Mouse (Mus musculus) bone marrow, adult 2 months (tissue): ENCODE measurements around the gene Kcnq1. TPM values are rescaled to one million over a fixed set of nuclear protein-coding genes. Genes with fewer than 3 reads are reported as not detected.

Source experiments
- H3K27ac ChIP-seq: fragments of 200-500 bp; 2 replicates; pipeline ENCODE4 v1.5.1; 2012; ENCODE audit warnings: low read depth, mild to moderate bottlenecking, control low read depth, inconsistent platforms, low read length; ENCODE audit not compliant: control insufficient read depth, poor library complexity, insufficient read depth
- H3K4me1 ChIP-seq: fragments of 200-500 bp; 2 replicates; pipeline ENCODE4 v1.6.1; 2011; ENCODE audit warnings: low read length; ENCODE audit not compliant: control insufficient read depth, insufficient read depth
- H3K4me3 ChIP-seq: fragments of 200-500 bp; replicated peaks from 2 replicates; pipeline ENCODE3; 2011; ENCODE audit warnings: mild to moderate bottlenecking, low read depth, low read length, control low read depth; ENCODE audit not compliant: control insufficient read depth
- CTCF ChIP-seq: fragments of 200-500 bp; IDR thresholded peaks from 2 replicates; pipeline ENCODE4 v1.5.1; 2011; ENCODE audit warnings: low read length, control low read depth; ENCODE audit not compliant: control insufficient read depth, insufficient read depth
- POLR2A ChIP-seq: fragments of 200-500 bp; IDR thresholded peaks from 2 replicates; pipeline ENCODE4 v1.6.1; 2011; ENCODE audit warnings: low read depth, mild to moderate bottlenecking, control low read depth, low read length, borderline replicate concordance; ENCODE audit not compliant: control insufficient read depth
- WGBS: fragments of 180-500 bp; shearing (Covaris S2); methylation state at CpG from one replicate; pipeline ENCODE4 v1.1.7; 2018; 5-methylcytosine and 5-hydroxymethylcytosine counted together
- polyA plus RNA-seq: library from polyadenylated mRNA; stranded (reverse); fragments of >200 nt; gene quantifications from 2 replicates; pipeline ENCODE4 v1.2.4, GENCODE M21; 2011; ENCODE audit warnings: low replicate concordance; ENCODE audit not compliant: missing spikeins, insufficient read depth, insufficient read length

Kcnq1 gene
- polyA plus RNA-seq, 1 experiment: 1.3 TPM

- WGBS: 82% methylated on average over 5 of the region's 5 CpGs
- H3K27ac ChIP-seq: no peak overlapping the region
These were observed 311.7 kb downstream of the Kcnq1 start for GRCm38 (mm10) chr7:143417875-143418274.

GRCm38 (mm10) chr7:143419585-143420160 is 313.5 kb downstream of the Kcnq1 start:
- TF ChIP-seq POLR2A: no peak
- TF ChIP-seq CTCF: no peak
- WGBS: 67% methylated on average over 4 of the region's 4 CpGs
- H3K4me3 ChIP-seq: no peak overlapping the region
- no peaks in the 10 kb centered on the region for H3K4me1 ChIP-seq
- H3K27ac ChIP-seq: no peak overlapping the region

More at GRCm38 (mm10) chr7:143417875-143418274, 311.7 kb downstream of the Kcnq1 start:
- no peak for TF ChIP-seq POLR2A
- no peak for TF ChIP-seq CTCF
- Histone ChIP-seq H3K4me3 (no peak overlapping the region), H3K4me1 (no peaks in the 10 kb centered on the region)

- no peak overlapping the region for H3K27ac ChIP-seq
- TF ChIP-seq POLR2A: no peak
- no peak for TF ChIP-seq CTCF
- 86% methylated on average over 23 of the region's 23 CpGs for WGBS
- H3K4me1 ChIP-seq: no peaks in the 10 kb centered on the region
- H3K4me3 ChIP-seq: no peak overlapping the region
These were observed 322.1 kb downstream of the Kcnq1 start for GRCm38 (mm10) chr7:143428142-143428813.

GRCm38 (mm10) chr7:143428814-143429499 is 322.8 kb downstream of the Kcnq1 start:
- 57% methylated on average over 2 of the region's 2 CpGs for WGBS
- H3K4me1 ChIP-seq: no peaks in the 10 kb centered on the region

GRCm38 (mm10) chr7:143432631-143433030 is 326.5 kb downstream of the Kcnq1 start:
- TF ChIP-seq POLR2A: no peak
- TF ChIP-seq CTCF: no peak
- no peaks in the 10 kb centered on the region for H3K4me1 ChIP-seq
- 78% methylated on average over 1 of the region's 1 CpGs for WGBS
- no peak overlapping the region for H3K27ac ChIP-seq
- H3K4me3 ChIP-seq: no peak overlapping the region

More at GRCm38 (mm10) chr7:143428814-143429499, 322.8 kb downstream of the Kcnq1 start:
- Histone ChIP-seq H3K27ac (no peak overlapping the region), H3K4me3 (no peak overlapping the region)
- TF ChIP-seq POLR2A (no peak), CTCF (no peak)

- no peaks in the 10 kb centered on the region for H3K4me1 ChIP-seq
- no peak overlapping the region for H3K4me3 ChIP-seq
- 78% methylated on average over 7 of the region's 7 CpGs for WGBS
- TF ChIP-seq CTCF (no peak), POLR2A (no peak)
- no peak overlapping the region for H3K27ac ChIP-seq
These were observed 327.2 kb downstream of the Kcnq1 start for GRCm38 (mm10) chr7:143433331-143433730.

- no peak overlapping the region for H3K4me3 ChIP-seq
- no peaks in the 10 kb centered on the region for H3K4me1 ChIP-seq
- whole genome bisulfite sequencing: 42% methylated on average over 18 of the region's 18 CpGs
- no peak overlapping the region for H3K27ac ChIP-seq
- TF ChIP-seq CTCF: no peak
- no peak for TF ChIP-seq POLR2A
These were observed 331.2 kb downstream of the Kcnq1 start for GRCm38 (mm10) chr7:143437231-143437893.

GRCm38 (mm10) chr7:143437894-143438581 is 331.9 kb downstream of the Kcnq1 start:
- no peaks in the 10 kb centered on the region for H3K4me1 ChIP-seq
- 12% methylated on average over 63 of the region's 63 CpGs for WGBS
- no peak overlapping the region for H3K4me3 ChIP-seq

More at GRCm38 (mm10) chr7:143437894-143438581, 331.9 kb downstream of the Kcnq1 start:
- TF ChIP-seq POLR2A (no peak), CTCF (no peak)
- H3K27ac ChIP-seq: no peak overlapping the region
